Mouse (Mus musculus) E14TG2a.4 (cell line): Measurements from ENCODE around the gene Blvrb.

Source experiments
- CTCF ChIP-seq: conservative IDR thresholded peaks from 2 replicates; pipeline ENCODE4 v1.5.1; 2014; ENCODE audit warnings: low read length
- NANOG ChIP-seq: IDR thresholded peaks from 2 replicates; pipeline ENCODE4 v1.6.1; 2014; ENCODE audit warnings: borderline replicate concordance, low read length, mixed read lengths

DNA sequence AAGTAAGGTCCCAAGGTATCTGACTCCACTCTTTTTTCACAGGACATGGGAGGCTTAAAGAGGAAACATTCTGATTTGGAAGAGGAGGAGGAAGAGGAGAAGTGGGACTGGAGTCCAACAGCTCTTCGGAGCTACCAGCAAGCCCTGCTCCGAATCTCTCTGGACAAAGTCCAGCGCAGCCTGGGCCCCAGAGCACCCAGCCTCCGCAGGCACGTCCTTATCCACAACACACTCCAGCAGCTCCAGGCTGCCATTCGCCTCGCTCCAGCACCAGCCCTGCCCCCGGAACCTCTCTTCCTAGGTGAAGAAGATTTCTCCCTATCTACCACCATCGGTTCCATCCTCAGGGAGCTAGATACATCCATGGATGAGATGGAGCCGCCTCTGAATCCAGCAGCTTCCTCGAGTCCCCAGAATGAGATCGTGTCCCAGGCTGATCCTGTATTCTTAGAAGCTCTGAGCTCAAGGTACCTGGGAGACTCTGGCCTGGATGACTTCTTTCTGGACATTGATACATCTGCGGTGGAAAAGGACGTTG is 28.4 kb downstream of the Blvrb start:
- TF ChIP-seq CTCF, result no peak
- TF ChIP-seq NANOG, result no peak
